Mouse (Mus musculus) embryonic facial prominence, embryonic 15.5 days (tissue): ENCODE data around the gene Bbs5. TPM values are rescaled to one million over a fixed set of nuclear protein-coding genes. Genes with fewer than 3 reads are reported as not detected.
A peak's percentile ranks its signal among the peaks of the same experiment; 100 is the strongest.
"Not testable (repeated sequence)": the region's sequence is repeated elsewhere in the genome, so short reads cannot be mapped to it uniquely, and the experiment has no call there.

Experiments
- ATAC-seq: fragments of 200-750 bp; cut with Nextera tagmentation; 2 replicates; pipeline ENCODE4 v1.8.0; 2017; ENCODE audit warnings: low read depth, moderate TSS enrichment; ENCODE audit not compliant: insufficient number of reproducible peaks, low FRiP score, low TSS enrichment
- H3K27ac ChIP-seq: fragments of 300-500 bp; sonication (generic); replicated peaks from 2 replicates; pipeline ENCODE4 v1.5.1; 2015; ENCODE audit warnings: mild to moderate bottlenecking, inconsistent platforms
- H3K27me3 ChIP-seq: fragments of 300-500 bp; sonication (generic); 2 replicates; pipeline ENCODE4 v1.6.1; 2015; ENCODE audit warnings: inconsistent platforms
- H3K36me3 ChIP-seq: fragments of 300-500 bp; sonication (generic); 2 replicates; pipeline ENCODE4 v1.6.1; 2015; ENCODE audit warnings: mild to moderate bottlenecking, inconsistent platforms
- H3K4me1 ChIP-seq: fragments of 300-500 bp; sonication (generic); 2 replicates; pipeline ENCODE4 v1.6.1; 2015; ENCODE audit warnings: inconsistent platforms
- H3K4me2 ChIP-seq: fragments of 300-500 bp; sonication (generic); replicated peaks from 2 replicates; pipeline ENCODE4 v1.6.1; 2015; ENCODE audit warnings: mild to moderate bottlenecking, inconsistent platforms
- H3K4me3 ChIP-seq: fragments of 300-500 bp; sonication (generic); replicated peaks from 2 replicates; pipeline ENCODE4 v1.5.1; 2015; ENCODE audit warnings: mild to moderate bottlenecking, inconsistent platforms
- H3K9ac ChIP-seq: fragments of 300-500 bp; sonication (generic); 2 replicates; pipeline ENCODE4 v1.6.1; 2015; ENCODE audit warnings: inconsistent platforms
- H3K9me3 ChIP-seq: fragments of 300-500 bp; sonication (generic); replicated peaks from 2 replicates; pipeline ENCODE4 v1.6.1; 2016; ENCODE audit warnings: inconsistent platforms
- WGBS: fragments of 180-500 bp; shearing (Covaris S2); methylation state at CpG from one replicate; pipeline ENCODE4 v1.1.7; 2015; 5-methylcytosine and 5-hydroxymethylcytosine counted together
- polyA plus RNA-seq: library from polyadenylated mRNA; unstranded; fragments of >200 nt; fragmentation: Nextera tagmentation; extraction: Ambion mirVana; gene quantifications from 2 replicates; pipeline ENCODE4 v1.2.1, GENCODE M21; 2015

The Bbs5 gene
- polyA plus RNA-seq, 1 experiment from 2014 or later: 25.4 TPM

DNA sequence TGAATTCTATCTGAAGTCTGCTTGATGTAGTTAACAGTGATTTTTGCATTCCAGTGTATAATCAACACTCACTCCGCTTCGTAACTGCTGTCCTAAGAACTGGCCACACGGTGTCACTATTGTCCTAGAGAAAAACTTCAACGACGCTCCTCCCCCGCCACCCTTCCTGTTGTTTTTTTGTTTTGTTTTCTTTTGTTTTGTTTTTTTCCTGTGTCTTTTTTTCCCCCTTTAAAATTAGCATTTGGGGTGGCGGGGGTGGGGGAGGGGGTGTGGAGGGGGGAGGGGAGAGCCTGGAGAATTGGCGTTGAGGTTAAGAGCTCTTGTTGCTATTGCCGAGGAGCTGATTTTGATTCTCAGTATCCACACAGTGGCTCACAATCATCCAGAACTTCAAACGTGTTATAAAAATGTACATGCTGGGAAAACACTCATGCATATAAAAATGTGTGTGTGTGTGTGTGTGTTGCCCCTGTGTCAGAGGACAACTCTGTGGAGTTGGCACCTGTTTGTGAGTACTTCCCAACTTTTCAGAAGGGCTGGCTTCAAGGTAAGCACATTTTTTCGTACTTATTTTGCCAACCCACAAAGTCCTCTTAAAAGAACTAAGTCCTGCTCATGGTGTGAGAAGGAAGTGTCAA is 11.8 kb upstream of the Bbs5 start:
- Histone ChIP-seq H3K4me1 (no peaks in the 10 kb centered on the region), H3K36me3 (no peaks in the 10 kb centered on the region), H3K9me3 (no peaks in the 10 kb centered on the region), H3K9ac (no peak overlapping the region), H3K27ac (no peak overlapping the region), H3K4me2 (peak overlapping the region; percentile 40), H3K27me3 (0 out of 2 replicates have a peak, but pooled peaks cover 3% of the 10 kb centered on the region), H3K4me3 (peak overlapping the region; percentile 44)
- WGBS: 8% methylated on average over 11 of the region's 11 CpGs
- ATAC-seq: peak; percentile 27; the same call in 1 of the 2 replicates

DNA sequence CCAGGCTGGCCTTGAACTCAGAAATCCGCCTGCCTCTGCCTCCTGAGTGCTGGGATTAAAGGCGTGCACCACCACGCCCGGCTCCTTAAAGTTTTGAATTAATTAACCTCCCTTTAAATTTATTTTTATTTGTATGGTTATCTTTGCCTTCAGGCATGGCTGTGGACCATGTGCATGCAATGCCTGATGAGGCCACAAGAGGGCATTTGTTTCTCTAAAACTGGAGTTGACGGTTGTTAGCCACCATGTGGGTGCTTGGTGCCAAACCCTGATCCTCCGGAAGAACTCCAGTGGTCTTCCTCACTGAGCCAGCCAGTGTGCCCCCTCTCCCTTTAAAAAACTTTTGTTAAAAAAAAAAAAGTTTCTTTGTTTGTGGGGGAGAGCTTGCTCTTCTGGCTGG is 11.2 kb upstream of the Bbs5 start:
- H3K27me3 ChIP-seq: 0 out of 2 replicates have a peak, but pooled peaks cover 3% of the 10 kb centered on the region
- no peak overlapping the region for H3K4me2 ChIP-seq
- no peaks in the 10 kb centered on the region for H3K9me3 ChIP-seq
- H3K9ac ChIP-seq: no peak overlapping the region
- no peak overlapping the region for H3K4me3 ChIP-seq
- WGBS: 62% methylated on average over 6 of the region's 6 CpGs
- no peaks in the 10 kb centered on the region for H3K4me1 ChIP-seq
- H3K27ac ChIP-seq: no peak overlapping the region
- ATAC-seq: no peak
- no peaks in the 10 kb centered on the region for H3K36me3 ChIP-seq

DNA sequence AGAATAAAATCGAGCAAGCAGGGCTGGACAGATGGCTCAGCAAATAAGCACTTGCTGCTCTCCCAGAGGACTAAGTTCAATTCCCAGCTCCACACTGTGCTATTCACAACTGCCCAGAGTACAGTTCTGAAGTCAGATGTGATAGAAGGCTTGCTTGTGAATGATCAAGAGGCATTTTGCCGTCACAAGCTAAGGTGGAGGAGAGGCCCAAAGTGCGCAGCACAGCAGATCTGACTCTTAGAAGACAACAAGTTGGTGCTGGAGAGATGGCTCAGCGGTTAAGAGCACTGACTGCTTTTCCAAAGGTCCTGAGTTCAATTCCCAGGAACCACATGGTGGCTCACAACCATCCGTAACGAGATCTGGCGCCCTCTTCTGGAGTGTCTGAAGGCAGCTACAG is 9.0 kb upstream of the Bbs5 start:
- not testable (repeated sequence) for H3K4me2 ChIP-seq, H3K36me3 ChIP-seq, H3K4me1 ChIP-seq, H3K9me3 ChIP-seq, H3K27me3 ChIP-seq, H3K9ac ChIP-seq, H3K4me3 ChIP-seq, ATAC-seq, H3K27ac ChIP-seq
- 75% methylated on average over 7 of the region's 7 CpGs for WGBS

DNA sequence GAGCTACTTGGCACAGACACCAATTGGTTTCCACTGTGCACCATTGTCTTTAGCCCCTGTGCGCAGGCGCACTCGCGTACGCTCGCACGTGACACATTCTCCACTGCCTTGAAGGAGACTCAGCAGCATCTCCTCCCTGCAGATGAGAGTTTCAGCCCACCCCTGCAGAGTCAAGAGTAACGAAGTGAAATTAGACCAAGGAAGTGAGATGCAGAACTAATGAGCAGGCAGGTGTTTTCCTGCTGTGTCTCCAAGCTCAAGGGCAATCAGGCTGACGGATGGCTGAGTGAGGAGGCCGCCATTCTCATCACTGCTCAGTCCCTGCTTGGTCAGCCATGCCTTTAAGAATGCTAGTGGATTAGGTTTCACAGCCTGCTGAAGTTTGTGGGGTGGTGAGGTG is 6.9 kb upstream of the Bbs5 start:
- ATAC-seq: no peak
- H3K27me3 ChIP-seq: no peaks in the 10 kb centered on the region
- H3K9ac ChIP-seq: no peak overlapping the region
- no peaks in the 10 kb centered on the region for H3K36me3 ChIP-seq
- H3K4me2 ChIP-seq: no peak overlapping the region
- no peaks in the 10 kb centered on the region for H3K9me3 ChIP-seq
- WGBS: 59% methylated on average over 10 of the region's 10 CpGs
- H3K4me1 ChIP-seq: no peaks in the 10 kb centered on the region
- H3K27ac ChIP-seq: no peak overlapping the region
- H3K4me3 ChIP-seq: no peak overlapping the region

DNA sequence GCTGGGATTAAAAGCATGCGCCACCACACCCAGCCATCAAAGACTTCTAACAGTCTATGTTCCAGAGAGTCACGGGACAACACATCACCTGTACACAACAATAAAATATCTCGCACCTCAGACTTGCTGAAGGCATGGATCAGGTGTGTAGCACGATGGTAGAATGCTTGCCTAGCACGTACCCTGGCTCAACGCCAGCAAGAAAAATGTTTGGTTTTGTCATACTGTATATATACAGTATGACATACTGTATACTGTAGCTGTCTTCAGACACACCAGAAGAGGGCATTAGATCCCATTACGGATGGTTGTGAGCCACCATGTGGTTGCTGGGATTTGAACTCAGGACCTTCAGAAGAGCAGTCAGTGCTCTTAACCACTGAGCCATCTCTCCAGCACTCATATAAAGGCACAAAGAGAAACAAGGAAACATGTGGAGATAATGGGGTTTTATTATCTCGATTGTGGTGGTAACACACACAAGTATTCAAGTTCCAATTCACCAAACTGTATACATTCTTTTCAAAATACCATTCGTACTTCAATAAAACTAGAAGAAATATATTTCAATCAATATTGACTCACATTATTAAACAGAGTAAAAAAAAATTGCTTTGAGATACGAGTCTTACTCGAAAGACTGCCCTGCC is 1.9 kb upstream of the Bbs5 start:
- Histone ChIP-seq H3K4me1 (peaks cover 10% of the 10 kb centered on the region), H3K9me3 (no peaks in the 10 kb centered on the region), H3K4me3 (no peak overlapping the region), H3K9ac (no peak overlapping the region), H3K27ac (no peak overlapping the region), H3K4me2 (no peak overlapping the region), H3K36me3 (no peaks in the 10 kb centered on the region), H3K27me3 (no peaks in the 10 kb centered on the region)
- ATAC-seq: no peak
- WGBS: 87% methylated on average over 11 of the region's 11 CpGs

GRCm38 (mm10) chr2:69649716-69650115 is 2.7 kb downstream of the Bbs5 start:
- Histone ChIP-seq H3K36me3 (peaks cover 8% of the 10 kb centered on the region), H3K9me3 (no peaks in the 10 kb centered on the region), H3K4me2 (no peak overlapping the region), H3K4me3 (no peak overlapping the region), H3K27me3 (no peaks in the 10 kb centered on the region), H3K4me1 (peaks cover 10% of the 10 kb centered on the region), H3K9ac (no peak overlapping the region), H3K27ac (no peak overlapping the region)
- no peak for ATAC-seq
- 89% methylated on average over 5 of the region's 5 CpGs for WGBS

DNA sequence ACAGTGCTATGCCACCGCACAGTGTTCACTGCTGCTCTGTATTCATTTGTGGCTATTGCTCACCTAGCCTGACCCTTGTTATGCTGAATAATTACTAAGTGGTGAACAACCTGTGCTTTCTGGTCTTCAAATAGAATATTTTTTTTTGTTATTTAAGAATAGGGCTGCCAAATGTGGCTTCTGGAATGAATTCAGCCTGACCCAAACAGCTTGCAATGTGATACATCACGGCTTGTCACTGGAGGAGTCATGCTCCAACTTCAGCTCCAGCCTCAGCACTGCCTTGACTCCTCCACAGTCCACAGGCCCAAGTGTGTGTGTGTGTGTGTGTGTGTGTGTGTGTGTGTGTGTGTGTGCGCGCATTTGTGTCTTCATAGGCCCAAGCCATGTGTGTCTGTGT is 12.4 kb downstream of the Bbs5 start:
- no peak for ATAC-seq
- Histone ChIP-seq H3K36me3 (peaks cover 50% of the 10 kb centered on the region), H3K4me2 (no peak overlapping the region), H3K9ac (no peak overlapping the region), H3K4me3 (no peak overlapping the region), H3K27ac (no peak overlapping the region), H3K9me3 (no peaks in the 10 kb centered on the region), H3K4me1 (no peaks in the 10 kb centered on the region), H3K27me3 (no peaks in the 10 kb centered on the region)
- WGBS: 86% methylated on average over 4 of the region's 4 CpGs

GRCm38 (mm10) chr2:69663827-69664476 is 17.0 kb downstream of the Bbs5 start:
- no peak for ATAC-seq
- 65% methylated on average over 13 of the region's 13 CpGs for WGBS
- H3K9me3 ChIP-seq: no peaks in the 10 kb centered on the region
- no peaks in the 10 kb centered on the region for H3K4me1 ChIP-seq
- H3K4me2 ChIP-seq: no peak overlapping the region
- no peaks in the 10 kb centered on the region for H3K27me3 ChIP-seq
- H3K36me3 ChIP-seq: peaks cover 41% of the 10 kb centered on the region
- no peak overlapping the region for H3K27ac ChIP-seq
- no peak overlapping the region for H3K9ac ChIP-seq
- H3K4me3 ChIP-seq: no peak overlapping the region

DNA sequence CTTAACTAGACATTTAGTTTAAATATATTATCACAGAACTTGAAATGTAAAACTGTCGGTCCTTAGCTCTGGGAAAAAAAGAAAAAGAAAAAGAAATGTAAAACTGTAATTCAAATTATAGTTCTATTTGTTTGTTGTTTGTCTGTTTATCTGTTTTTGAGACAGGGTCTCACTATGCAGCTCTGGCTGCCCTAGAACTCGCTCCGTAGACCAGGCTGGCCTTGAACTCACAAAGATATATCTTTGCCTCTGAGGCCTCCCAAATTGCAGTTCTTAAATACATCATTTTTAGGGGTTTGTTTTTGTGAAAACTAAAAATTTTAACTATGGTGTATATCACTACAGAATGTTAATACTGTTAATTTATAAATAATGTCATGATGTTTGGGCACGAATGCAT is 20.7 kb downstream of the Bbs5 start:
- WGBS: 95% methylated on average over 4 of the region's 4 CpGs
- Histone ChIP-seq H3K4me3 (no peak overlapping the region), H3K9ac (no peak overlapping the region), H3K27ac (no peak overlapping the region), H3K36me3 (peaks cover 23% of the 10 kb centered on the region; the same call in 1 of the 2 replicates), H3K4me2 (no peak overlapping the region), H3K4me1 (no peaks in the 10 kb centered on the region), H3K9me3 (no peaks in the 10 kb centered on the region), H3K27me3 (no peaks in the 10 kb centered on the region)
- ATAC-seq: no peak

DNA sequence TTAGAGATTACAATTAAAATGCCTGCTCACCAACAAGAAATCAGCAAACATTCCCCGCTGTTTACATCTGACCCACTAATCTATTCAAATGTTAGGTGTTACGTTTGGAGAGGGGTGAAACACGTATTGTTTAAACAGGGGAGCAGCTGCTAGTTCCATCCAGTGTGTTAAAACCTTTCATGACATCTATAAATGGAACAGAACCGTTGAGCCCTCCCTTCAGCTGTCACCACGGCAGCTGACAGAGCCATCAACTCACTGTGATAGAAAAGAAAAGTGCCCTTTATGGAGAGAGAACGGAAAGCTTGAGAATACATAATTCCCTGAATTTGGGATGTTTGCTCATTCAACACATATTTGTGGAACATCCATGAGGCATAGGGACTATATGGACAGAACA is 21.4 kb downstream of the Bbs5 start:
- H3K9me3 ChIP-seq: no peaks in the 10 kb centered on the region
- no peaks in the 10 kb centered on the region for H3K27me3 ChIP-seq
- WGBS: 74% methylated on average over 6 of the region's 6 CpGs
- H3K4me2 ChIP-seq: no peak overlapping the region
- H3K4me3 ChIP-seq: no peak overlapping the region
- no peak overlapping the region; the same call in 1 of the 2 replicates for H3K27ac ChIP-seq
- H3K36me3 ChIP-seq: peaks cover 21% of the 10 kb centered on the region; the same call in 1 of the 2 replicates
- no peak for ATAC-seq
- H3K9ac ChIP-seq: no peak overlapping the region
- H3K4me1 ChIP-seq: no peaks in the 10 kb centered on the region

GRCm38 (mm10) chr2:69669853-69670252 is 22.9 kb downstream of the Bbs5 start, which contains the start of gene Klhl41:
Klhl41 (plus strand) TSS chr2:69670120.
- no peak within 1 kb of the TSS for H3K9ac ChIP-seq
- peaks cover 12% of the 10 kb centered on the region; the same call in 1 of the 2 replicates for H3K36me3 ChIP-seq
- no peaks in the 10 kb centered on the region for H3K27me3 ChIP-seq
- WGBS: 73% methylated on average over 9 of the region's 9 CpGs
- no peaks in the 10 kb centered on the region for H3K4me1 ChIP-seq
- H3K4me2 ChIP-seq: no peak within 1 kb of the TSS
- no peak for ATAC-seq
- no peaks in the 10 kb centered on the region for H3K9me3 ChIP-seq
- no peak within 1 kb of the TSS for H3K27ac ChIP-seq
- 0 out of 2 replicates have a peak within 1 kb of the TSS, but pooled peaks have one; percentile 6 for H3K4me3 ChIP-seq
